Mouse (Mus musculus) liver, adult 2 months (tissue): ENCODE data around the gene Tmem190. TPM values are rescaled to one million over a fixed set of nuclear protein-coding genes. Genes with fewer than 3 reads are reported as not detected.

Experiments
- DNase-seq: peaks from one replicate; pipeline ENCODE4 v3.0.0-alpha.2; 2011; ENCODE audit warnings: low read depth, low spot score; ENCODE audit errors: extremely low read depth
- H3K27ac ChIP-seq: fragments of 200-500 bp; replicated peaks from 2 replicates; pipeline ENCODE4 v1.5.1; 2012; ENCODE audit warnings: low read depth, mild to moderate bottlenecking, control low read depth, inconsistent platforms, low read length; ENCODE audit not compliant: insufficient read depth
- H3K27me3 ChIP-seq: fragments of 200-500 bp; 2 replicates; pipeline ENCODE4 v1.6.1; 2012; ENCODE audit warnings: mild to moderate bottlenecking, moderate library complexity, low read length, inconsistent platforms; ENCODE audit not compliant: control insufficient read depth, insufficient read depth
- H3K36me3 ChIP-seq: fragments of 200-500 bp; 2 replicates; pipeline ENCODE4 v1.6.1; 2012; ENCODE audit warnings: low read length, inconsistent platforms; ENCODE audit not compliant: control insufficient read depth, insufficient read depth
- H3K4me1 ChIP-seq: fragments of 200-500 bp; 2 replicates; pipeline ENCODE4 v1.6.1; 2011; ENCODE audit warnings: low read length; ENCODE audit not compliant: control insufficient read depth, insufficient read depth
- H3K4me3 ChIP-seq: fragments of 200-500 bp; 2 replicates; pipeline ENCODE4 v1.5.1; 2011; ENCODE audit warnings: low read depth, mild to moderate bottlenecking, control low read depth, low read length, moderate library complexity; ENCODE audit not compliant: insufficient read depth
- H3K79me2 ChIP-seq: fragments of 200-500 bp; 2 replicates; pipeline ENCODE4 v1.6.1; 2012; ENCODE audit warnings: inconsistent platforms, mild to moderate bottlenecking, low read length, moderate library complexity; ENCODE audit not compliant: control insufficient read depth, insufficient read depth
- H3K9ac ChIP-seq: fragments of 200-500 bp; 2 replicates; pipeline ENCODE4 v1.6.1; 2012; ENCODE audit warnings: low read depth, mild to moderate bottlenecking, control low read depth, inconsistent platforms, low read length
- CTCF ChIP-seq: fragments of 200-500 bp; IDR thresholded peaks from 2 replicates; pipeline ENCODE4 v1.5.1; 2011; ENCODE audit warnings: low read depth, low read length, control low read depth
- POLR2A ChIP-seq: fragments of 200-500 bp; IDR thresholded peaks from 2 replicates; pipeline ENCODE4 v1.6.1; 2011; ENCODE audit warnings: low read length, control low read depth; ENCODE audit not compliant: insufficient read depth; ENCODE audit errors: extremely low read depth
- WGBS: fragments of 180-500 bp; shearing (Covaris S2); methylation state at CpG from one replicate; pipeline ENCODE4 v1.1.7; 2018; 5-methylcytosine and 5-hydroxymethylcytosine counted together
- polyA plus RNA-seq: library from polyadenylated mRNA; depleted of rRNA; stranded (reverse); fragments of >200 nt; gene quantifications from 2 replicates; pipeline ENCODE4 v1.2.3, GENCODE M21; 2012; rRNA removed
- total RNA-seq: library from RNA; depleted of rRNA; stranded (reverse); fragments of >200 nt; gene quantifications from 2 replicates; pipeline ENCODE4 v1.2.3, GENCODE M21; 2014; rRNA removed

Gene Tmem190
- total and polyA plus RNA-seq, 2 experiments: not detected

GRCm38 (mm10) chr7:4822162-4822907, 39.6 kb downstream of the Tmem190 start:
- DNase-seq: no peak
- Histone ChIP-seq H3K27me3 (no peaks in the 10 kb centered on the region), H3K27ac (no peak overlapping the region), H3K4me3 (no peak overlapping the region), H3K79me2 (no peaks in the 10 kb centered on the region), H3K9ac (no peak overlapping the region), H3K4me1 (no peaks in the 10 kb centered on the region), H3K36me3 (no peaks in the 10 kb centered on the region)
- 80% methylated on average over 6 of the region's 6 CpGs for WGBS
- TF ChIP-seq POLR2A (no peak), CTCF (no peak)

- 0 out of 2 replicates have a peak, but pooled peaks cover 2% of the 10 kb centered on the region for H3K27me3 ChIP-seq
- TF ChIP-seq POLR2A (no peak), CTCF (no peak)
- WGBS: 62% methylated on average over 4 of the region's 4 CpGs
- H3K4me1 ChIP-seq: no peaks in the 10 kb centered on the region
- no peaks in the 10 kb centered on the region for H3K79me2 ChIP-seq
- no peak overlapping the region for H3K27ac ChIP-seq
- no peaks in the 10 kb centered on the region for H3K36me3 ChIP-seq
- no peak for DNase-seq
- no peak overlapping the region for H3K4me3 ChIP-seq
- no peak overlapping the region for H3K9ac ChIP-seq
These were observed 42.6 kb downstream of the Tmem190 start for GRCm38 (mm10) chr7:4825365-4825764.

GRCm38 (mm10) chr7:4830476-4830875, 47.7 kb downstream of the Tmem190 start:
- no peak for DNase-seq
- no peaks in the 10 kb centered on the region for H3K36me3 ChIP-seq
- WGBS: 11% methylated on average over 12 of the region's 12 CpGs
- H3K9ac ChIP-seq: no peak overlapping the region
- H3K4me1 ChIP-seq: no peaks in the 10 kb centered on the region
- H3K27me3 ChIP-seq: peaks cover 7% of the 10 kb centered on the region; the same call in 1 of the 2 replicates
- H3K4me3 ChIP-seq: no peak overlapping the region
- no peak overlapping the region for H3K27ac ChIP-seq
- H3K79me2 ChIP-seq: no peaks in the 10 kb centered on the region
- TF ChIP-seq CTCF (no peak), POLR2A (no peak)

Other genes starting within 250 kb of the Tmem190 start
- gene Syt5, start 235.4 kb upstream of the Tmem190 start, total RNA-seq: not detected in 2 replicates
- not detected in 2 replicates for gene Syt5, start 235.4 kb upstream of the Tmem190 start, polyA plus RNA-seq
- gene Ptprh, start 178.9 kb upstream of the Tmem190 start, total RNA-seq: 0.18 TPM in 1 of 2 replicates, not detected in the other
- gene Ptprh, start 178.9 kb upstream of the Tmem190 start, polyA plus RNA-seq: not detected in 2 replicates
- 39.5 and 55.7 TPM in 2 replicates for gene Tmem86b, start 151.5 kb upstream of the Tmem190 start, total RNA-seq
- 404 and 475 TPM in 2 replicates for gene Tmem86b, start 151.5 kb upstream of the Tmem190 start, polyA plus RNA-seq
- 47.6 and 54.2 TPM in 2 replicates for gene Ppp6r1, start 123.9 kb upstream of the Tmem190 start, total RNA-seq
- 77.5 and 79.2 TPM in 2 replicates for gene Ppp6r1, start 123.9 kb upstream of the Tmem190 start, polyA plus RNA-seq
- gene Hspbp1, start 97.9 kb upstream of the Tmem190 start, total RNA-seq: 18.2 and 25.5 TPM in 2 replicates
- gene Hspbp1, start 97.9 kb upstream of the Tmem190 start, polyA plus RNA-seq: 27.3 and 30.6 TPM in 2 replicates
- gene Brsk1, start 92.3 kb upstream of the Tmem190 start, total RNA-seq: 0.07 and 0.09 TPM in 2 replicates
- 0.27 and 0.40 TPM in 2 replicates for gene Brsk1, start 92.3 kb upstream of the Tmem190 start, polyA plus RNA-seq
- 0.07 and 0.28 TPM in 2 replicates for gene Tmem150b, start 57.7 kb upstream of the Tmem190 start, total RNA-seq
- gene Tmem150b, start 57.7 kb upstream of the Tmem190 start, polyA plus RNA-seq: 0.19 and 0.44 TPM in 2 replicates
- 7.8 and 9.5 TPM in 2 replicates for gene Kmt5c, start 42.8 kb upstream of the Tmem190 start, total RNA-seq
- gene Kmt5c, start 42.8 kb upstream of the Tmem190 start, polyA plus RNA-seq: 23.5 and 35.1 TPM in 2 replicates
- not detected in 2 replicates for gene Cox6b2, start 29.8 kb upstream of the Tmem190 start, total RNA-seq
- 0.67 and 1.3 TPM in 2 replicates for gene Cox6b2, start 29.8 kb upstream of the Tmem190 start, polyA plus RNA-seq
- gene Fam71e2, start 11.6 kb upstream of the Tmem190 start, total RNA-seq: not detected in 2 replicates
- gene Fam71e2, start 11.6 kb upstream of the Tmem190 start, polyA plus RNA-seq: not detected in 2 replicates
- gene Il11, start 78 bp upstream of the Tmem190 start, total RNA-seq: not detected in 2 replicates
- 0.09 TPM in 1 of 2 replicates, not detected in the other for gene Il11, start 78 bp upstream of the Tmem190 start, polyA plus RNA-seq
- 16.4 and 17.3 TPM in 2 replicates for gene Tmem238, start 6.7 kb downstream of the Tmem190 start, total RNA-seq
- 73.2 and 92.1 TPM in 2 replicates for gene Tmem238, start 6.7 kb downstream of the Tmem190 start, polyA plus RNA-seq
- gene Rpl28, start 9.9 kb downstream of the Tmem190 start, total RNA-seq: 58.4 and 69.2 TPM in 2 replicates
- gene Rpl28, start 9.9 kb downstream of the Tmem190 start, polyA plus RNA-seq: 211 and 226 TPM in 2 replicates
- 22.4 and 24.2 TPM in 2 replicates for gene Ube2s, start 29.7 kb downstream of the Tmem190 start, total RNA-seq
- gene Ube2s, start 29.7 kb downstream of the Tmem190 start, polyA plus RNA-seq: 45.9 and 74.3 TPM in 2 replicates
- under 0.01 TPM in 1 of 2 replicates, not detected in the other for gene Shisa7, start 61.8 kb downstream of the Tmem190 start, total RNA-seq
- 0.02 and 0.12 TPM in 2 replicates for gene Shisa7, start 61.8 kb downstream of the Tmem190 start, polyA plus RNA-seq
- gene Isoc2b, start 87.3 kb downstream of the Tmem190 start, total RNA-seq: 23.6 and 40.2 TPM in 2 replicates
- gene Isoc2b, start 87.3 kb downstream of the Tmem190 start, polyA plus RNA-seq: 24.0 and 34.6 TPM in 2 replicates
- gene Isoc2a, start 94.2 kb downstream of the Tmem190 start, total RNA-seq: 54.3 and 63.5 TPM in 2 replicates
- 103 and 110 TPM in 2 replicates for gene Isoc2a, start 94.2 kb downstream of the Tmem190 start, polyA plus RNA-seq
- not detected in 2 replicates for gene Gm36210, start 123.6 kb downstream of the Tmem190 start, total RNA-seq
- gene Gm36210, start 123.6 kb downstream of the Tmem190 start, polyA plus RNA-seq: 0.13 TPM in 1 of 2 replicates, not detected in the other
- gene Zfp628, start 132.3 kb downstream of the Tmem190 start, total RNA-seq: 0.55 and 0.74 TPM in 2 replicates
- gene Zfp628, start 132.3 kb downstream of the Tmem190 start, polyA plus RNA-seq: 6.2 and 8.3 TPM in 2 replicates
- gene Nat14, start 139.1 kb downstream of the Tmem190 start, total RNA-seq: 0.20 and 0.28 TPM in 2 replicates
- gene Nat14, start 139.1 kb downstream of the Tmem190 start, polyA plus RNA-seq: 0.66 and 0.75 TPM in 2 replicates
- 0.07 and 0.18 TPM in 2 replicates for gene Ssc5d, start 142.8 kb downstream of the Tmem190 start, total RNA-seq
- 0.14 and 0.26 TPM in 2 replicates for gene Ssc5d, start 142.8 kb downstream of the Tmem190 start, polyA plus RNA-seq
- not detected in 2 replicates for gene Sbk2, start 181.5 kb downstream of the Tmem190 start, total RNA-seq
- gene Sbk2, start 181.5 kb downstream of the Tmem190 start, polyA plus RNA-seq: 0.12 TPM in 1 of 2 replicates, not detected in the other
- gene Sbk3, start 188.2 kb downstream of the Tmem190 start, total RNA-seq: not detected in 2 replicates
- not detected in 2 replicates for gene Sbk3, start 188.2 kb downstream of the Tmem190 start, polyA plus RNA-seq
- gene Zfp579, start 213.2 kb downstream of the Tmem190 start, total RNA-seq: 1.2 TPM in 2 replicates
- 10.8 and 13.0 TPM in 2 replicates for gene Zfp579, start 213.2 kb downstream of the Tmem190 start, polyA plus RNA-seq
- gene Zfp524, start 231.5 kb downstream of the Tmem190 start, total RNA-seq: 6.7 and 10.7 TPM in 2 replicates
- gene Zfp524, start 231.5 kb downstream of the Tmem190 start, polyA plus RNA-seq: 38.3 and 41.1 TPM in 2 replicates
- gene Fiz1, start 231.8 kb downstream of the Tmem190 start, total RNA-seq: 6.2 and 6.8 TPM in 2 replicates
- gene Fiz1, start 231.8 kb downstream of the Tmem190 start, polyA plus RNA-seq: 18.0 and 19.3 TPM in 2 replicates
- gene Gm44973, start 232.6 kb downstream of the Tmem190 start, total RNA-seq: 0.55 and 1.1 TPM in 2 replicates
- not detected in 2 replicates for gene Gm44973, start 232.6 kb downstream of the Tmem190 start, polyA plus RNA-seq
- gene Zfp865, start 237.4 kb downstream of the Tmem190 start, total RNA-seq: 4.1 and 4.3 TPM in 2 replicates
- gene Zfp865, start 237.4 kb downstream of the Tmem190 start, polyA plus RNA-seq: 11.2 and 14.6 TPM in 2 replicates
- gene Ccdc106, start 237.6 kb downstream of the Tmem190 start, total RNA-seq: 0.20 and 0.28 TPM in 2 replicates
- 0.30 and 0.35 TPM in 2 replicates for gene Ccdc106, start 237.6 kb downstream of the Tmem190 start, polyA plus RNA-seq